In genomic region chr4:63459141-63459789, GRCm38 (mm10) we compare ENCODE assay signal across 9 mouse cellular contexts. TPM values are rescaled to one million over a fixed set of nuclear protein-coding genes. Genes with fewer than 3 reads are reported as not detected.
DNase-seq lines count a peak whose midpoint lies in the region; ATAC-seq and TF ChIP-seq lines count a peak whose summit lies in the region.
"Had no signal": no experiment of that assay in that cellular context is flagged by ENCODE, and none has a peak within 500 bp of the region (broad histone marks: within the 10 kb centered on the region; RNA-seq: fewer than 3 reads in every experiment).

No protein-coding gene starts in this region.

- no peak overlapping the region for H3K9ac ChIP-seq in forebrain, postnatal 0 days
- H3K9ac ChIP-seq in midbrain, embryonic 11.5 days (ENCODE audit: low read length) = peak overlapping the region; percentile 14; the same call in 1 of the 2 replicates
- H3K9ac ChIP-seq: liver, embryonic 13.5 days had no signal

- no peak for TF ChIP-seq CTCF in forebrain, postnatal 0 days (IDR thresholded peaks at IDR 0.05; ENCODE audit: low read depth)

- peak overlapping the region; percentile 28 for H3K4me2 ChIP-seq in forebrain, postnatal 0 days (ENCODE audit: low read depth)
- H3K4me2 ChIP-seq in midbrain, embryonic 11.5 days = peak overlapping the region; percentile 20; the same call in 1 of the 2 replicates
- H3K4me2 ChIP-seq: liver, embryonic 13.5 days had no signal

- peak; percentile 17 to 20 for DNase-seq in frontal cortex, postnatal 36 days (ENCODE audit: low spot score in 2 of 2)
- DNase-seq in Muller cell, postnatal 12 days (ENCODE audit: inconsistent ontology term) = peak; percentile 52
- DNase-seq in forebrain, postnatal 0 days = peak; percentile 43
- peak; percentile 90 for DNase-seq in midbrain, embryonic 11.5 days (ENCODE audit: low spot score, missing footprints)
- no peak for DNase-seq in adrenal gland, postnatal 36 days
- no peak for DNase-seq in yolk sac, embryonic 10.5 days (ENCODE audit: low spot score)
- no peak for DNase-seq in heart, adult 8-10 months (ENCODE audit: low spot score)
- DNase-seq: liver, embryonic 13.5 days had no signal

- ATAC-seq in frontal cortex, adult (ENCODE audit: low TSS enrichment) = no peak
- peak; percentile 86 for ATAC-seq in forebrain, postnatal 0 days
- ATAC-seq in midbrain, embryonic 11.5 days (ENCODE audit: low FRiP score) = peak; percentile 69

- no peaks in the 10 kb centered on the region for H3K27me3 ChIP-seq in forebrain, postnatal 0 days (ENCODE audit: insufficient read depth, low read length)
- no peaks in the 10 kb centered on the region for H3K27me3 ChIP-seq in midbrain, embryonic 11.5 days (ENCODE audit: control insufficient read depth, insufficient read depth, low read length)
- H3K27me3 ChIP-seq: liver, embryonic 13.5 days had no signal

- H3K4me1 ChIP-seq in forebrain, postnatal 0 days (ENCODE audit: insufficient read depth) = peaks cover 9% of the 10 kb centered on the region; the same call in 1 of the 2 replicates
- H3K4me1 ChIP-seq in midbrain, embryonic 11.5 days (ENCODE audit: control insufficient read depth, insufficient read depth, low read length) = peaks cover 15% of the 10 kb centered on the region
- H3K4me1 ChIP-seq: liver, embryonic 13.5 days had no signal

- no peaks in the 10 kb centered on the region for H3K36me3 ChIP-seq in forebrain, postnatal 0 days (ENCODE audit: insufficient read depth)
- H3K36me3 ChIP-seq in midbrain, embryonic 11.5 days (ENCODE audit: control insufficient read depth, insufficient read depth, low read length) = no peaks in the 10 kb centered on the region
- H3K36me3 ChIP-seq: liver, embryonic 13.5 days had no signal

- no peaks in the 10 kb centered on the region for H3K9me3 ChIP-seq in forebrain, postnatal 0 days (ENCODE audit: low read length)
- no peaks in the 10 kb centered on the region for H3K9me3 ChIP-seq in midbrain, embryonic 11.5 days (ENCODE audit: control insufficient read depth, low read length)
- H3K9me3 ChIP-seq: liver, embryonic 13.5 days had no signal

- peak overlapping the region; percentile 59; the same call in 1 of the 2 replicates for H3K27ac ChIP-seq in forebrain, postnatal 0 days (ENCODE audit: low read depth, low read length)
- peak overlapping the region; percentile 4; the same call in 1 of the 2 replicates for H3K27ac ChIP-seq in midbrain, embryonic 11.5 days (ENCODE audit: low read depth, low read length)
- H3K27ac ChIP-seq: liver, embryonic 13.5 days had no signal

- WGBS in forebrain, postnatal 0 days = 11% methylated on average over 16 of the region's 16 CpGs
- WGBS in midbrain, embryonic 11.5 days = 13% methylated on average over 16 of the region's 16 CpGs

- H3K4me3 ChIP-seq in forebrain, postnatal 0 days (ENCODE audit: low read depth, low read length) = no peak overlapping the region
- H3K4me3 ChIP-seq in midbrain, embryonic 11.5 days (ENCODE audit: low read depth, low read length) = no peak overlapping the region
- H3K4me3 ChIP-seq: liver, embryonic 13.5 days had no signal

RNA-seq across cellular contexts. Expression of gene Whrn, which starts 36.5 kb away (rescaled TPM):
- total RNA-seq in forebrain, postnatal 0 days (2014; rRNA removed) = 9.8 and 13.0 TPM in 2 replicates
- polyA plus RNA-seq in forebrain, postnatal 0 days (2015; fragmentation: Nextera tagmentation; extraction: Ambion mirVana) = 2.6 and 3.8 TPM in 2 replicates
- 7.5 and 9.1 TPM in 2 replicates for polyA plus RNA-seq in midbrain, embryonic 11.5 days (2014; fragmentation: Nextera tagmentation; extraction: Ambion mirVana)
- total RNA-seq in adrenal gland, postnatal 36 days (2021) = 10 to 100 TPM; 33.5 to 59.9 TPM
- 10 to 100 TPM; 18.5 to 38.1 (median 20.6) TPM for total RNA-seq in heart, adult 8-10 months (2022)

RNA-seq across cellular contexts. Expression of gene Akna, which starts 56.1 kb away (rescaled TPM):
- 3.5 and 6.1 TPM in 2 replicates for total RNA-seq in forebrain, postnatal 0 days (2014; rRNA removed)
- polyA plus RNA-seq in forebrain, postnatal 0 days (2015; fragmentation: Nextera tagmentation; extraction: Ambion mirVana) = 1.2 and 3.8 TPM in 2 replicates
- 7.0 and 9.1 TPM in 2 replicates for polyA plus RNA-seq in midbrain, embryonic 11.5 days (2014; fragmentation: Nextera tagmentation; extraction: Ambion mirVana)
- 1 to 10 TPM; 2.6 to 4.3 TPM for total RNA-seq in adrenal gland, postnatal 36 days (2021)
- total RNA-seq in heart, adult 8-10 months (2022) = 1 to 10 TPM; 3.1 to 4.4 (median 3.5) TPM

Comparison
In these comparisons a context has a peak if more than half of its experiments do, and no peak if none do; other contexts are left out.
1. DNase-seq: peak in frontal cortex, postnatal 36 days (2 of 2), Muller cell, postnatal 12 days (single experiment), forebrain, postnatal 0 days (single experiment) and midbrain, embryonic 11.5 days (single experiment); none in adrenal gland, postnatal 36 days (0 of 2), yolk sac, embryonic 10.5 days (single experiment) and heart, adult 8-10 months (single experiment).